Mouse (Mus musculus): ENCODE measurements around the gene Ppfibp2. TPM values are rescaled to one million over a fixed set of nuclear protein-coding genes. Genes with fewer than 3 reads are reported as not detected.

Gene Ppfibp2
- polyA plus RNA-seq, 1 experiment, result 11.7 TPM

DNA sequence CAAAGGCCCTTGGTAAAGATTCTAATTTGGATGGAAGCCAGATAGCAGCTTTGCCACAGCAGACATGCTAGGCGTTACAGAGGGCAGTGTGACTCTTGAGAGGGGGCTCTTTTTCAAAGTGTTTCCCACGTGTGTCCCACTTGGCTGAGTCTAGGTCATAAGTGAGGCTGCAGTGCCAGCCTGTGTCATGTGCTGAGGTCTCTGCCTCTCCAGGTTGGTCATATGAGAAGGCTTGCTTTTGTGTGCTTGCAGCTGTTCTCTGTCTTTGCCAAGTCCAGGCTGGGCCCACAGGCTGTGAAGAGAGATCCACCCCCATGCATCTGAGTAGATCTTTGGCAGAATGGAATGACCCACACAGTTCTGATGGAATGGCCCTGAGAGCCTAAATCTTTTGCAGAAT, 2.4 kb upstream of the Ppfibp2 start:
- H3K4me3 ChIP-seq (ENCODE audit: low read depth, low read length), result no peak overlapping the region
- H3K9ac ChIP-seq (ENCODE audit: low read depth, poor library complexity, severe bottlenecking), result no peak overlapping the region
- no peaks in the 10 kb centered on the region for H3K9me3 ChIP-seq (replicated peaks; ENCODE audit: control insufficient read depth, insufficient read depth, low read length, poor library complexity, severe bottlenecking)
- no peaks in the 10 kb centered on the region for H3K27me3 ChIP-seq (ENCODE audit: control insufficient read depth, insufficient read depth, low read length, poor library complexity, severe bottlenecking)
- no peaks in the 10 kb centered on the region for H3K36me3 ChIP-seq (ENCODE audit: control insufficient read depth, insufficient read depth, low read length, poor library complexity, severe bottlenecking)
- no peaks in the 10 kb centered on the region for H3K4me1 ChIP-seq (ENCODE audit: control insufficient read depth, insufficient read depth, low read length)
- TF ChIP-seq EP300 (IDR thresholded peaks at IDR 0.05; ENCODE audit: insufficient read depth, low read depth, low read length) (no peak), POLR2A (IDR thresholded peaks at IDR 0.05; ENCODE audit: insufficient read depth, low read length) (no peak), CTCF (IDR thresholded peaks at IDR 0.05; ENCODE audit: low read depth, low read length) (no peak)
- no peak overlapping the region for H3K27ac ChIP-seq (ENCODE audit: insufficient read depth, low read length)

GRCm38 (mm10) chr7:107593904-107594303, 1.1 kb upstream of the Ppfibp2 start:
- no peaks in the 10 kb centered on the region for H3K27me3 ChIP-seq (ENCODE audit: control insufficient read depth, insufficient read depth, low read length, poor library complexity, severe bottlenecking)
- peak overlapping the region; percentile 87 for H3K27ac ChIP-seq (ENCODE audit: insufficient read depth, low read length)
- H3K4me1 ChIP-seq (ENCODE audit: control insufficient read depth, insufficient read depth, low read length), result no peaks in the 10 kb centered on the region
- TF ChIP-seq CTCF (IDR thresholded peaks at IDR 0.05; ENCODE audit: low read depth, low read length), result no peak
- TF ChIP-seq POLR2A (IDR thresholded peaks at IDR 0.05; ENCODE audit: insufficient read depth, low read length), result no peak
- TF ChIP-seq EP300 (IDR thresholded peaks at IDR 0.05; ENCODE audit: insufficient read depth, low read depth, low read length), result no peak
- no peaks in the 10 kb centered on the region for H3K9me3 ChIP-seq (replicated peaks; ENCODE audit: control insufficient read depth, insufficient read depth, low read length, poor library complexity, severe bottlenecking)
- peak overlapping the region; percentile 15 for H3K9ac ChIP-seq (ENCODE audit: low read depth, poor library complexity, severe bottlenecking)
- peak overlapping the region; percentile 66 for H3K4me3 ChIP-seq (ENCODE audit: low read depth, low read length)
- no peaks in the 10 kb centered on the region for H3K36me3 ChIP-seq (ENCODE audit: control insufficient read depth, insufficient read depth, low read length, poor library complexity, severe bottlenecking)

DNA sequence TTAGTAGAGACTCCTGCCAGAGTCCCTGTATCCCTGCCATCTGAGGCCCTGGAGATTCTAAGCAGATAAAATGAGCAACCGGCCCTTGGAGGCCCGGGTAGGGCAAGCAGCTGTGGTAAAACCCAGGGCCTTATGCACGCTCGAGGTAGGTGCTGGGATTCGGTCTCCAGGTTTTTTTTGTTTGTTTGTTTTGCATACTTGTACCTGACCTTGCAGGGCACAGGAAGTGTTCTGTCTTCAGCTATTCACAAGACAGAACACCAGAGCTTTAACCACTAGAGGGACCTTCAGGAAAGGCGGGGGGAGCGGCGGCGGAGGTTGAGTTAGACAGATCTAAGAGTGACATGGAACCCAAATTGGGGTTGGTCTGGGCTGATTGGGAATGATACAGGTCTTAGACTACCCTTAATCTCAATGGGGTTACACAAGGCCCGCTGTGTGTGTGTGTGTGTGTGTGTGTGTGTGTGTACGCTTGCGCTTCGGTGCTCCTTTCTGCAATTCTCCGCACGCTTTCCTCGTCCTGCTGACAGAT, 616 bp upstream of the Ppfibp2 start:
- peak overlapping the region; percentile 66 for H3K4me3 ChIP-seq (ENCODE audit: low read depth, low read length)
- TF ChIP-seq POLR2A (IDR thresholded peaks at IDR 0.05; ENCODE audit: insufficient read depth, low read length) (no peak), CTCF (IDR thresholded peaks at IDR 0.05; ENCODE audit: low read depth, low read length) (peak; percentile 25), EP300 (IDR thresholded peaks at IDR 0.05; ENCODE audit: insufficient read depth, low read depth, low read length) (0 out of 2 replicates have a peak, but pooled peaks have one; percentile 53)
- peak overlapping the region; percentile 87 for H3K27ac ChIP-seq (ENCODE audit: insufficient read depth, low read length)

DNA sequence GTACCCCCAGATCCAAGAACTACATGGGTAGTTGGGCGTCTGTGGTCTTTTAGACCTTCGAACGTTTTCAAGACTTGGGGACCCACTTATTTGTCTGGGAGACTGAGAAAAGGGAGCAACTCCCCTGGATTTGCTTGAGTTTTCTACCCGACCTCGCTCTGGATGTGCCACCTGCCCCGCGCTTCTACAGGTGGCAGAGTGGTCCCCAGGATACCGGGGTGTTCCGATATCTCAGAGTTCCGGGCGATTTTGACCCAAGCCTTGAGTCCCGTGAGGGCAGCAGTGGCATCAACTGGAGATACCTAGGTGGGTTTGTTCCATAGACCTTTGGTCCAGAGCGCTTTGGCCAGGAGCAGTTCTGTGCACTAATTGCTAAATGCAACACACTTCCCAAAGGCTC, 419 bp downstream of the Ppfibp2 start:
- H3K27ac ChIP-seq (ENCODE audit: insufficient read depth, low read length), result no peak overlapping the region

More for the DNA sequence above, 616 bp upstream of the Ppfibp2 start:
- H3K27me3 ChIP-seq (ENCODE audit: control insufficient read depth, insufficient read depth, low read length, poor library complexity, severe bottlenecking), result no peaks in the 10 kb centered on the region
- peak overlapping the region; percentile 15 for H3K9ac ChIP-seq (ENCODE audit: low read depth, poor library complexity, severe bottlenecking)
- no peaks in the 10 kb centered on the region for H3K9me3 ChIP-seq (replicated peaks; ENCODE audit: control insufficient read depth, insufficient read depth, low read length, poor library complexity, severe bottlenecking)
- H3K4me1 ChIP-seq (ENCODE audit: control insufficient read depth, insufficient read depth, low read length), result no peaks in the 10 kb centered on the region
- H3K36me3 ChIP-seq (ENCODE audit: control insufficient read depth, insufficient read depth, low read length, poor library complexity, severe bottlenecking), result no peaks in the 10 kb centered on the region

DNA sequence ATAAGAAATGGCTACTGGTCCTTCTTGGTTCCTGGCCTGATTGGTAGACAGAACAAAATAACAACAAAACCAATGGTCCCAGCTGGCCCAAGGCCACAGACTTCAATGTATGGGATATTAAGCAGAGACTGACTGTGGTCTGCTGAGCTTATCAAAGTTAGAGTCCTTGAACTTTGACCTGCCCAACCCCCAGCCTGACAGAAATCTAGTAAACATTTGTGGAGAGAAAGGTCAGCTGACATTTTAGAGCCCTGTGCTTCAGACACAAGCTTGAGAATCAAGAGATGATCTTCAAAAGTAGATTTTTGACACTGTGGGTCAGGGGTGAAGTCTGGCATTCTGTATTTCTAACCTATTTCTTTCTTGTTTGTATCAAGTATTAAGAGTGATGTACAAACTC, 1.7 kb downstream of the Ppfibp2 start:
- H3K27me3 ChIP-seq (ENCODE audit: control insufficient read depth, insufficient read depth, low read length, poor library complexity, severe bottlenecking), result no peaks in the 10 kb centered on the region
- no peaks in the 10 kb centered on the region for H3K36me3 ChIP-seq (ENCODE audit: control insufficient read depth, insufficient read depth, low read length, poor library complexity, severe bottlenecking)
- H3K27ac ChIP-seq (ENCODE audit: insufficient read depth, low read length), result no peak overlapping the region
- H3K9ac ChIP-seq (ENCODE audit: low read depth, poor library complexity, severe bottlenecking), result no peak overlapping the region
- no peaks in the 10 kb centered on the region for H3K9me3 ChIP-seq (replicated peaks; ENCODE audit: control insufficient read depth, insufficient read depth, low read length, poor library complexity, severe bottlenecking)
- no peak overlapping the region for H3K4me3 ChIP-seq (ENCODE audit: low read depth, low read length)
- H3K4me1 ChIP-seq (ENCODE audit: control insufficient read depth, insufficient read depth, low read length), result no peaks in the 10 kb centered on the region
- no peak for TF ChIP-seq CTCF (IDR thresholded peaks at IDR 0.05; ENCODE audit: low read depth, low read length)
- TF ChIP-seq POLR2A (IDR thresholded peaks at IDR 0.05; ENCODE audit: insufficient read depth, low read length), result no peak
- TF ChIP-seq EP300 (IDR thresholded peaks at IDR 0.05; ENCODE audit: insufficient read depth, low read depth, low read length), result no peak

More for the DNA sequence above, 419 bp downstream of the Ppfibp2 start:
- TF ChIP-seq POLR2A (IDR thresholded peaks at IDR 0.05; ENCODE audit: insufficient read depth, low read length), result no peak
- no peak for TF ChIP-seq CTCF (IDR thresholded peaks at IDR 0.05; ENCODE audit: low read depth, low read length)
- no peak for TF ChIP-seq EP300 (IDR thresholded peaks at IDR 0.05; ENCODE audit: insufficient read depth, low read depth, low read length)
- Histone ChIP-seq H3K9me3 (replicated peaks; ENCODE audit: control insufficient read depth, insufficient read depth, low read length, poor library complexity, severe bottlenecking) (no peaks in the 10 kb centered on the region), H3K9ac (ENCODE audit: low read depth, poor library complexity, severe bottlenecking) (peak overlapping the region; percentile 80), H3K36me3 (ENCODE audit: control insufficient read depth, insufficient read depth, low read length, poor library complexity, severe bottlenecking) (no peaks in the 10 kb centered on the region), H3K27me3 (ENCODE audit: control insufficient read depth, insufficient read depth, low read length, poor library complexity, severe bottlenecking) (no peaks in the 10 kb centered on the region), H3K4me1 (ENCODE audit: control insufficient read depth, insufficient read depth, low read length) (no peaks in the 10 kb centered on the region), H3K4me3 (ENCODE audit: low read depth, low read length) (peak overlapping the region; percentile 87)

DNA sequence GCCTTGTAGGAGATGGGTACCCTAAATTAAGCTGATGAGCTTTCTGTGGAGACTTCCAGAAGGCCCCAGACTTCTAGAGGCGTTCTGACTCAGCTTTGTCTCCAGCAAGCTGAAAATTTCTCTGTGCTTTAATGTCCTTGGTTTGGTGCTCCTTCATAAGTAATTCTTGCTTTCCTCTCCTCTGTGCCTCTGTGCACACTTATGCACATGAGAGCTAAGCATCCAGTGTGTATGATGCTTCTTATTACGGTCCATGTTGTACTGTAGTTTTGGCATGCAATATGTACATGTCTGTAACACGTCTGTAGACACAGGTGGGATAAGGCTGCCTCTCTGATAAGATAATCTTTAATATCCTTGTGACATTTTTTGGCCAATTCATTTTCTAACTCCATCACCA, 2.9 kb downstream of the Ppfibp2 start:
- Histone ChIP-seq H3K9ac (ENCODE audit: low read depth, poor library complexity, severe bottlenecking) (no peak overlapping the region), H3K27me3 (ENCODE audit: control insufficient read depth, insufficient read depth, low read length, poor library complexity, severe bottlenecking) (no peaks in the 10 kb centered on the region), H3K4me3 (ENCODE audit: low read depth, low read length) (no peak overlapping the region), H3K36me3 (ENCODE audit: control insufficient read depth, insufficient read depth, low read length, poor library complexity, severe bottlenecking) (no peaks in the 10 kb centered on the region), H3K27ac (ENCODE audit: insufficient read depth, low read length) (no peak overlapping the region), H3K4me1 (ENCODE audit: control insufficient read depth, insufficient read depth, low read length) (no peaks in the 10 kb centered on the region), H3K9me3 (replicated peaks; ENCODE audit: control insufficient read depth, insufficient read depth, low read length, poor library complexity, severe bottlenecking) (no peaks in the 10 kb centered on the region)
- TF ChIP-seq POLR2A (IDR thresholded peaks at IDR 0.05; ENCODE audit: insufficient read depth, low read length) (no peak), CTCF (IDR thresholded peaks at IDR 0.05; ENCODE audit: low read depth, low read length) (no peak), EP300 (IDR thresholded peaks at IDR 0.05; ENCODE audit: insufficient read depth, low read depth, low read length) (no peak)
